Comparison of ENCODE assay signal across 11 mouse cellular contexts in the genomic region with DNA sequence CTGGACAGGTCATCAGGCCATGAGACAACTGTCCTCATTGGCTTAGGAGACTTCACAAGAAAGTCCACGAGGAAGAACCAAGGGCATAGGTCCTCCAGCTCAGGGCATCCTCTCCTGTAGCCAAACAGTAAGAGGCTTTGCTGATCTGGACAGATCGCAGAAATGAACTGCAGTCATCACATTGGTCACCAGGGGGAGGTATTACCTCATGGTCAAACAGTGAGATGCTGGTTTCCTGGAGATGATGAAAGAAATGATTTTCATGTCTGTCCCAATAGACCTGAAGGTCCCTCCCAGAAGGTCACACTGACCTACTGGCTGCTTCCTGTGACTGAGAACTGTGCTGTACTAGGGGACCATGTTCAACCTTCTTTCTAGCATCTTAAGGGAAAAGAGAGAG. TPM values are rescaled to one million over a fixed set of nuclear protein-coding genes. Genes with fewer than 3 reads are reported as not detected.
DNase-seq lines count a peak whose midpoint lies in the region; ATAC-seq lines count a peak whose summit lies in the region.
"Had no signal": no experiment of that assay in that cellular context is flagged by ENCODE, and none has a peak within 500 bp of the region (broad histone marks: within the 10 kb centered on the region; RNA-seq: fewer than 3 reads in every experiment).

No protein-coding gene starts in this region.

- peak; percentile 74 for ATAC-seq in CD4-positive, CD25-positive, alpha-beta regulatory T cell, adult 4 months

- peak; percentile 6 for DNase-seq in layer of hippocampus, adult 11-12 months (ENCODE audit: low spot score)
- DNase-seq in layer of hippocampus, postnatal 36 days: no peak
- DNase-seq in ZHBTc4 (ENCODE audit: low read depth, low spot score): peak; percentile 71
- peak; percentile 19 for DNase-seq in embryo, embryonic 10 days (ENCODE audit: low spot score)
- peak; percentile 3 for DNase-seq in layer of hippocampus, adult 9-10 months (ENCODE audit: low spot score)
- peak; percentile 68 for DNase-seq in thymus, postnatal 4 days
- no peak for DNase-seq in ovary, postnatal 10 days (ENCODE audit: low spot score)

RNA-seq across cellular contexts. Expression of gene Ceacam3, which starts 5.6 kb away (rescaled TPM):
- not detected for total RNA-seq in layer of hippocampus, postnatal 36 days (2021)
- not detected for polyA plus RNA-seq in CD4-positive, CD25-positive, alpha-beta regulatory T cell, adult 4 months (2017; shearing (Covaris generic))
- polyA plus RNA-seq: embryonic facial prominence, embryonic 15.5 days; limb, embryonic 15.5 days; spleen, adult 2 months had no signal

RNA-seq across cellular contexts. Expression of gene Psg29, which starts 47.6 kb away (rescaled TPM):
- total RNA-seq in layer of hippocampus, postnatal 36 days (2021): not detected
- polyA plus RNA-seq in CD4-positive, CD25-positive, alpha-beta regulatory T cell, adult 4 months (2017; shearing (Covaris generic)): not detected
- polyA plus RNA-seq: embryonic facial prominence, embryonic 15.5 days; limb, embryonic 15.5 days; spleen, adult 2 months had no signal

Comparison
In these comparisons a context has a peak if more than half of its experiments do, and no peak if none do; other contexts are left out.
1. DNase-seq: peak in layer of hippocampus, adult 11-12 months (single experiment), ZHBTc4 (single experiment), embryo, embryonic 10 days (single experiment), layer of hippocampus, adult 9-10 months (single experiment) and thymus, postnatal 4 days (single experiment); none in layer of hippocampus, postnatal 36 days (0 of 2) and ovary, postnatal 10 days (single experiment).